Mouse (Mus musculus) cerebellum, adult 9-11 months (tissue): ENCODE results near the gene Pxmp4.

Experiments used
- DNase-seq: peaks from one replicate; pipeline ENCODE4 v3.0.0; 2022

Gene Pxmp4

GRCm38 (mm10) chr2:154569836-154570286 is 33.6 kb downstream of the Pxmp4 start, which contains the start of gene E2f1:
Gene E2f1 (minus strand): TSS chr2:154569892.
- peak; percentile 88 for DNase-seq

DNA sequence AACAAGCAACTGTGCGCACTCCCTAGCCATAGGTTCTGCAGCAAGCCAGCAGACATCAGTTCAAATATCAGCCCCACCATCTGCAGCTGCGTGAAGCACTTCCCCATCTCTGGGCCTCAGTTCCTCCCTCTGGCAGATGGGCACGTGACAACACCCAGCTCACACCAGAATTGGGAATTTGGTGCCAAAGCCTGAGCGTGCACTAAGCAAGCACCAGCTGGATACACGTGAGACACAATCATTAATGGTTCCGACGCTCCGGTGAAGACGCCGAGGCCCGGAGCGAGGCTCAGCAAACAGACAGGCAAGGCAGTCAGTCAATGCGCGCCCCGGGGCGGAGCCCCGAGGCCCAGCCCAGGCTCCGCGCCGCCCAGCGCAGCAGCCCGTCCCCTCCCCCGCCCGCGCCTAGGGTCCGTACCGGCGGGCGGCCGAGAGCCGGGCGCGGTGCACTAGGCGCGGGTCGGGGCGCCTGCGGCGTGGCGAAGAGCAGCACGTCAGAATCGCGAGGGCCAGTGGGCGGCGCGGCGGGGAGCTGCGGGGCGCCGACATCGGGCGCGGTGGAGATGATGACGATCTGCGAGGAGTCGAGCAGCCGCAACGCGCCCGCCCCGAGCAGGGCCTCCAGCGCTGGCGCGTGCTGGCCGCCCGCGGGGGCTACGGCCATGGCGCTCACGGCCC is 34.3 kb downstream of the Pxmp4 start:
- no peak for DNase-seq

DNA sequence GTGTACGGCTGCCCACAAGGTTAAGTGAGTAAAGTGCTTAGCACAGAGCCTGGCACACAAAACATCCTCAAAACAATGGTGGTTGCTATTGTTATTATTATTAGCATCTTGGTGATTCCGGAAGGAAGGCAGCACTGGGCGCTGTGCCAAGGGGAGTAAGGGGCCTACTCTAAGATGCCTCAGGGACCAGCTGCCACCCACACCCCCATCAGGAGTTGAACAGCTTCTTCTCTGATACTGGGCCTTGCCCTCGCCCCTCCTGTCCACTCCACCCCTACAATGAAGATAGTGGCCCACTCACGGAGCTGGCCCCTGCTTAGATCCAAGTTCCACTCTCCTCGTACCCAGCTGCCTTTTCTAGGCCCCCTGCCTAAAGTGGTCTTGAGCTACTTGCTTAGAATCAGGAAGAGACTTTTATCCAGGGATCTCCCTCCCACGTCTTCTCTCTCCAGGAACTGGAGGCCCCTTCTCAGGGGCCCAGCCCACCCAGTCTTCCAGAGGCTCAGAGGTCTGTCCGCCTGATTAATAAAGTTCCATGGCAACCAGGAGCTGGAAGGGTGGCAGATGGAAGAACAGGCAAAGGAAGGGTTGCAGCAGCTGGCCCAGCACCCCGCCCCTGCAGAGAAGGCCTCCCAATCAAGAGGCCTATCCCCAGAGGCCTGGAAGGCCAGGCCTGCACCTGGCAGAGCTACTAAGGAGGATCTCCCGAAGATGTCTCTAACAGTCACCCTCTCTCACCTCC is 35.0 kb downstream of the Pxmp4 start:
- peak; percentile 51 for DNase-seq

DNA sequence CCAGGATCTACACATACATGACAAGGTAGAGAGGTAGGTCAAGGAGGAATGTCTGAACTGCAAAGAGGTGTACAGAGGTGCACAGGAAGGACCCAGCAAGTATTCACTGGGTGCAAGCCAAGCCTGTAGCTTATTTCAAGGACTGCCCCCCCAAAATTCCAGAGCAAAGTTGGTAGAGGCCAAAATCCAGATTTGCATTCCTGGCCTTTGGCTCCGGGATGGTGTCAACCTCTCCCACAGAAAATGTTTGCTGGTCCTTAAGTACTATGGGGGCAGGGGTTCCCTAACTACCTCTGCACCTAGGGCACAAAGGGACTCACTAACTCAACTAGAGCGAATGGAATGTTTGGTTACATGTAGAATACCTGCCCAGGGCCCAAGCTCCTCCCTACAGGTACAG is 35.7 kb downstream of the Pxmp4 start:
- DNase-seq, result peak; percentile 20

GRCm38 (mm10) chr2:154566641-154567040 is 36.9 kb downstream of the Pxmp4 start:
- no peak for DNase-seq

DNA sequence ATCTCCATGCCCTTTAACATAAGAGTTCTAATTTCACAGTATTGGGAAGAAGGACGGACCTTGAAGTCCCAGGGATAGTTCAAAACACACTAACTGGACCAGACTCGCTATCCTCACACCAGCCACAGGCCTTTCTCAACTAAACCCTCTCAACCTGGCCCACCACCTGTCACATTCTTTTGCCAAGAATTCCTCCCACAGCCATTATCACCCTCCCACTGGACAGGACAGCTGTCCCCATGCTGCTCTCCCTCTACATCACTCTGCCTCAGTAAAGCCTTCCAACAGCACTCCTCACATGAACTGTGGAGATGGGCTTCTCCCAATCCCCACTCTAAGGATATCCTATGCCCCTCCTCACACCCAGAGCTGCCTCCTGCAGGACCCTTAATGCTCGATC is 37.9 kb downstream of the Pxmp4 start:
- DNase-seq, result peak; percentile 91

GRCm38 (mm10) chr2:154563612-154564170 is 39.8 kb downstream of the Pxmp4 start:
- DNase-seq, result peak; percentile 35

DNA sequence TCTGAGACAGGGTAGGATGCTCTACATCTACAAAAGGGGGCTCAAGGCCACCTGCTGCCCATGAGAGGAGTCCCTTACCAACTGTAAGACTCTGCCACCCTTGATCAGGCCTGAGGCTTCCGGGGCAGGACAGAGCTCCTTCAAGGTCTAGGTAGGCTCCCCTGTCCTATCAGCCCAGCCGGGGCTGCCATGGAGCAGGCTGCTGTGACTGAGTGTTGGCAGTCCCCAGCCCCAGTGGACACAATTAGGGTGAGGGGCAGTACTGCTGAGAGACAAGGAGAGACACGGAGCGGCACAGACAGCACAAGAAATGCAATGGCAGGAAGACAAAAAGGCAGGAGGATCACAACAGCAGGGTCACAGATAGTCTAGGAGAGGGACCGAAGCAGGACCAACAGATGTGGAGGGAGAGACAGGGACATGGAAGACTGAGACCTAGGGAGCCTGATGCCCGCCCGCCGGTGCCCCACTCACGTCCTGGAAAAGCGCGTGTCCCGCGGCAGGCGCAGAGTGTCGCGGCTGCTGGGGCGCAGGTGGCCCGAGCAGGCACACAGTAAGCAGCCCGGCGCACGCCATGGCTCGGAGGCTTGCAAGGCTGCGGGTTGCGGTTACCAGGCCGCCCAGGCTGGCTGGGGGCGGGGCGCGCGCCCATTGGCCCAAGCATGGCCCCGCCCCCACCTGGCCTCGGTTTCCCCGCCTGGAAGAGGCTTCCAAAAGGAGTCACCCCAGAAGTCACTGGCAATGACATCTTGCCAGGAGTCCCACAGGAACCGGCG is 45.1 kb downstream of the Pxmp4 start, which contains the start of gene Necab3:
Gene Necab3 (minus strand): TSS at position 627 of the 776 bp plus-strand sequence.
- peak; percentile 61 for DNase-seq

GRCm38 (mm10) chr2:154557184-154557832 is 46.2 kb downstream of the Pxmp4 start:
- peak; percentile 51 for DNase-seq

DNA sequence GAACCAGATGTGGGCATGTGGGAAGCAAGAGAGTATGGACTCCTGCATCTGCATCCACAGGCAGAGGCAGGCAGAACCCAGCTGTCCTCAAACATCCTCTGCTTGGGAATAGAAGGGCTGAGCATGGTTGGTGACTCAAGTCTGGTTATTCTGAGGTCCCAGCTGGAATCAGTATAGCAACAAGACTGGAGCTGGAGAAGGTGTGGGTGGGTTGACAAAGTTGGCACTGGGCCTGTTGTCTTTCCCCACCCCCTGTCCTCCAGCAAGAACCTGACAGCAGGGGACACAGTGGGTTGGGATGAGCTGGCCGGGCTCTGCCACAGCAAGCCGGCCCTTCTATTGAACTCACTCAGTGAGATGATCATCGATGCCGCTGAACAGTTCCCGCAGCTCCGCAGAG is 48.3 kb downstream of the Pxmp4 start:
- DNase-seq, result peak; percentile 19

DNA sequence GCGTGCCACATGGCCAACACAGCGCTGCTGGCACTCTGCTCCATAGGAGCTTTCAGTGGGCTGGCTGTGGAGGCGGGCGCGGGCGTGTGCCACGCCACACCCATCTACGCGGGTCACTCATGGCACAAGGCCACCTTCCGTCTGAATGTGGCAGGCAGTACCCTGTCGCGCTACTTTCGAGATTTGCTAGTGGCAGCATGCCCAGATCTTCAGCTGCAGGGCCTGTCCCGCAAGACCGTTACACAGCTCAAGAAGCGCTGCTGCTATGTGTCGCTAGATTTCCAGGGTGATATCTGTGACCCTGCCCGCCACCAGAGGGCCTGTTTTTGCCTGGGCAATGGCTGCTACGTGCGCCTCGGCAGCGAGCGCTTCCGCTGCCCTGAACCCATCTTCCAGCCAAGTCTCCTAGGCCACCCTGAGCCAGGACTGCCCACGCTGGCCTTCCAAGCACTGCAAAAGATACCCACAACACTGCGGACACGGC is 51.0 kb downstream of the Pxmp4 start:
- DNase-seq, result peak; percentile 88

- no peak for DNase-seq
Observed at GRCm38 (mm10) chr2:154551927-154552326, 51.6 kb downstream of the Pxmp4 start.

- DNase-seq, result peak; percentile 21
Observed at GRCm38 (mm10) chr2:154551476-154551875, 52.0 kb downstream of the Pxmp4 start, which contains the start of gene Actl10. Gene Actl10 (plus strand): TSS chr2:154551776.

- peak; percentile 12 for DNase-seq
Observed at GRCm38 (mm10) chr2:154550937-154551336, 52.6 kb downstream of the Pxmp4 start.

DNA sequence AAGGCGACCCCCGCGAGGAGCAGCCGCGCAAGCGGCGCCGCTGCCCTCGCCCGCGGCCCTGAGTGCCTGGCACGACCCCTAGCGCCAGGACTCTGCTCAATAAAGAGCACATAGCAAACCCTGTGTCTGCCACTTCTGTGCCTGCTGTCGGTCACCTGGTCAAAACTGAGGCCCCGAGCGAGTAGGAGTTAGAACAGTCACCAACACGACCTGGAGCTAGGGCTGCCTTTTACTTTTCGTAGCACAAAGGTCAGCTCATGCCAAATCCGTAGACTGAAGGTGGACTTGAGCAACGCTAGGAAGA is 53.7 kb downstream of the Pxmp4 start:
- no peak for DNase-seq

DNA sequence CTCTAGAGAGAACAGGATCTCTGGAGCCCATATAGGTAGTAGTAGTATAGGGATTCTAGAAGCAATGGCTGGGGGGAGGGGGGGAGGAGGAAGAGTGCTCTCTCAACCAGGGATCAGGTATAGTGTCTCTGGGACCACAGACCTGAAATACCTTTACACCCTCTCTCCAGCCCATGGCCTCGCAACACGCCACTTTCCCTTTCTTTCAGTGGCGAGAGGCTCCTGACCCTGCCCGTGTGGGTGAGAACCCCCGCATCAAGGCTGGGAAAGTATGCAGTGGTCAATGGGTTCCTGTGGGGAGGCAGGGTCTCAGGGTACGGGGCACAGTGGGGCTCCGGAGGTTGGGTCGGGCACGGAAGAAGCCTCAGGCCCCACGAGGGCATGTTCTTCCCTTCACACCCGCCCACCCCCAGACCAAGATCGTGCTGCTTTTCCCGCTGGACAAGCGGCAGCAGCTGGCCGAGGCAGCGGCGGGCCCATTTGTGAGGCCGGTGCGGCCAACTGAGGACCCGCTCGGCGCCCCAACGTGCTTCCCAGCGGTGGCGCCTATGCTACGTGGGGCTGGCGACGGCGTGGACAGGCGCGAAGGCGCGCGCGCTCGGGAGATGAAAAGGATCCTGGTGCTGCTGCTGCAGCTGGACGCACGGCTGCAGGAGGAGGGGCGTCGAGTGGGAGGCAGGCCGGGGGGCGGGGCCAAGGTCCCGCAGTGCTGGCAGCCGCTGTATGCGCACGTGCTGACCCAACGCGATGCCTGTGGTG is 54.2 kb downstream of the Pxmp4 start:
- DNase-seq, result peak; percentile 39

GRCm38 (mm10) chr2:154548688-154549087 is 54.8 kb downstream of the Pxmp4 start:
- peak; percentile 34 for DNase-seq

DNA sequence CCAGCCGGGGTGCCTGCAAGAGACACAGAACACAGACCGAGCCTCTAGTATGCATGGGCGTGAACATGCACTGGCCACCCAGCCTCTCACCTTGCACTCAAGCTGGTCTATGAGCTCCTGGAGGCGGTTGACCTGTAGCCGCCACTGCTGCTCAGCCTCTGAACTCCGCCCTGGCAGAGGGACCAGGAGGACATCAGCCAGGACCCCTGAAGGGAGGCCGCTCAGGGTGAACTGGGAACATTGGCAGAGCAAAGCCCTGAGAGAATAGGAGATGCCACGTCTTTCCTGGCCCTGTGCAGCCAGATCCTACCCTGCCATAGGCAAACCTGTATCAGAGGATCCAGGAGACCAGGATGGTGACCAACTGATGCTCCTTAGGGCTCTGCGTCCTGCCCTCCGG is 56.8 kb downstream of the Pxmp4 start, which contains the start of gene 1700003F12Rik:
Gene 1700003F12Rik (plus strand): TSS at position 375 of the 400 bp plus-strand sequence.
- DNase-seq, result peak; percentile 23

- DNase-seq, result peak; percentile 98
Observed at GRCm38 (mm10) chr2:154543567-154544347, 59.8 kb downstream of the Pxmp4 start.

- DNase-seq, result peak; percentile 6
Observed at GRCm38 (mm10) chr2:154541630-154542029, 61.9 kb downstream of the Pxmp4 start.

DNA sequence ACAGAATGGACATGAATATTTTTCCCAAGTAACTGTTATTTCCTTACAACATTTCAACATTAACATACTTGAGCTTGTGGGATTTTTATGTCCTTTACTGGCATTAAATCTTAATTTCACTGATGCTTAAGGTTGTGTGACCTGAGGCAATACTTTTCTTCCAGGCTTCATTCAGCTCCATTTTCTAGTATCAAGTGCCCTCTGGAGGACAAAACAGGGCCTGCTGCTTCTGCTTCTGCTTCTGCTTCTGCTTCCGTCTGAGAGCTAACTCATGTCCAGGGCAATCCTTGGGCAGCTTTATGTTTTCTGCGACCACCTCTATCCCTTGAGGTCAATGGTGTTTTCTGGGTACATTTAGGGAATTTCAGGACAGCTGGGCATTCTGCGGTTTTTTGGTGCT is 63.8 kb downstream of the Pxmp4 start:
- peak; percentile 33 for DNase-seq
